Mouse (Mus musculus) liver, adult 2 months (tissue): ENCODE results near the gene Zc3hc1. TPM values are rescaled to one million over a fixed set of nuclear protein-coding genes. Genes with fewer than 3 reads are reported as not detected.

Experiments used
- DNase-seq: peaks from one replicate; pipeline ENCODE4 v3.0.0-alpha.2; 2011; ENCODE audit warnings: low read depth, low spot score; ENCODE audit errors: extremely low read depth
- H3K27ac ChIP-seq: fragments of 200-500 bp; replicated peaks from 2 replicates; pipeline ENCODE4 v1.5.1; 2012; ENCODE audit warnings: low read depth, mild to moderate bottlenecking, control low read depth, inconsistent platforms, low read length; ENCODE audit not compliant: insufficient read depth
- H3K27me3 ChIP-seq: fragments of 200-500 bp; 2 replicates; pipeline ENCODE4 v1.6.1; 2012; ENCODE audit warnings: mild to moderate bottlenecking, moderate library complexity, low read length, inconsistent platforms; ENCODE audit not compliant: control insufficient read depth, insufficient read depth
- H3K36me3 ChIP-seq: fragments of 200-500 bp; 2 replicates; pipeline ENCODE4 v1.6.1; 2012; ENCODE audit warnings: low read length, inconsistent platforms; ENCODE audit not compliant: control insufficient read depth, insufficient read depth
- H3K4me1 ChIP-seq: fragments of 200-500 bp; 2 replicates; pipeline ENCODE4 v1.6.1; 2011; ENCODE audit warnings: low read length; ENCODE audit not compliant: control insufficient read depth, insufficient read depth
- H3K4me3 ChIP-seq: fragments of 200-500 bp; 2 replicates; pipeline ENCODE4 v1.5.1; 2011; ENCODE audit warnings: low read depth, mild to moderate bottlenecking, control low read depth, low read length, moderate library complexity; ENCODE audit not compliant: insufficient read depth
- H3K79me2 ChIP-seq: fragments of 200-500 bp; 2 replicates; pipeline ENCODE4 v1.6.1; 2012; ENCODE audit warnings: inconsistent platforms, mild to moderate bottlenecking, low read length, moderate library complexity; ENCODE audit not compliant: control insufficient read depth, insufficient read depth
- H3K9ac ChIP-seq: fragments of 200-500 bp; 2 replicates; pipeline ENCODE4 v1.6.1; 2012; ENCODE audit warnings: low read depth, mild to moderate bottlenecking, control low read depth, inconsistent platforms, low read length
- CTCF ChIP-seq: fragments of 200-500 bp; IDR thresholded peaks from 2 replicates; pipeline ENCODE4 v1.5.1; 2011; ENCODE audit warnings: low read depth, low read length, control low read depth
- POLR2A ChIP-seq: fragments of 200-500 bp; IDR thresholded peaks from 2 replicates; pipeline ENCODE4 v1.6.1; 2011; ENCODE audit warnings: low read length, control low read depth; ENCODE audit not compliant: insufficient read depth; ENCODE audit errors: extremely low read depth
- WGBS: fragments of 180-500 bp; shearing (Covaris S2); methylation state at CpG from one replicate; pipeline ENCODE4 v1.1.7; 2018; 5-methylcytosine and 5-hydroxymethylcytosine counted together
- polyA plus RNA-seq: library from polyadenylated mRNA; depleted of rRNA; stranded (reverse); fragments of >200 nt; gene quantifications from 2 replicates; pipeline ENCODE4 v1.2.3, GENCODE M21; 2012; rRNA removed
- total RNA-seq: library from RNA; depleted of rRNA; stranded (reverse); fragments of >200 nt; gene quantifications from 2 replicates; pipeline ENCODE4 v1.2.3, GENCODE M21; 2014; rRNA removed

Zc3hc1 gene
- total and polyA plus RNA-seq, 2 experiments = 7.3 to 8.2 TPM

- H3K4me3 ChIP-seq = no peak overlapping the region
- no peak for DNase-seq
- H3K27ac ChIP-seq = no peak overlapping the region
- no peaks in the 10 kb centered on the region for H3K36me3 ChIP-seq
- H3K79me2 ChIP-seq = no peaks in the 10 kb centered on the region
- H3K9ac ChIP-seq = no peak overlapping the region
- TF ChIP-seq POLR2A = no peak
- TF ChIP-seq CTCF = no peak
- 89% methylated on average over 4 of the region's 4 CpGs for WGBS
- H3K27me3 ChIP-seq = no peaks in the 10 kb centered on the region
- no peaks in the 10 kb centered on the region for H3K4me1 ChIP-seq
Observed at GRCm38 (mm10) chr6:30321002-30321401, 69.8 kb downstream of the Zc3hc1 start.

GRCm38 (mm10) chr6:30319216-30319615, 71.6 kb downstream of the Zc3hc1 start:
- no peak for TF ChIP-seq POLR2A
- no peak for TF ChIP-seq CTCF
- Histone ChIP-seq H3K79me2 (no peaks in the 10 kb centered on the region), H3K4me3 (no peak overlapping the region), H3K9ac (no peak overlapping the region), H3K27me3 (no peaks in the 10 kb centered on the region), H3K27ac (no peak overlapping the region), H3K36me3 (no peaks in the 10 kb centered on the region), H3K4me1 (no peaks in the 10 kb centered on the region)
- 84% methylated on average over 5 of the region's 5 CpGs for WGBS
- DNase-seq = no peak

Other genes with a start within 250 kb of the Zc3hc1 start
- gene Ube2h, start 86.5 kb downstream of the Zc3hc1 start, total RNA-seq = 30.7 and 30.9 TPM in 2 replicates
- 43.3 and 57.2 TPM in 2 replicates for gene Ube2h, start 86.5 kb downstream of the Zc3hc1 start, polyA plus RNA-seq
- gene Klhdc10, start 10.8 kb upstream of the Zc3hc1 start, total RNA-seq = 18.8 and 25.0 TPM in 2 replicates
- 18.9 and 19.0 TPM in 2 replicates for gene Klhdc10, start 10.8 kb upstream of the Zc3hc1 start, polyA plus RNA-seq
- 9.2 and 12.0 TPM in 2 replicates for gene Tmem209, start 118.8 kb upstream of the Zc3hc1 start, total RNA-seq
- 18.4 and 23.5 TPM in 2 replicates for gene Tmem209, start 118.8 kb upstream of the Zc3hc1 start, polyA plus RNA-seq
- gene Ssmem1, start 118.8 kb upstream of the Zc3hc1 start, total RNA-seq = 0.20 TPM in 1 of 2 replicates, not detected in the other
- not detected in 2 replicates for gene Ssmem1, start 118.8 kb upstream of the Zc3hc1 start, polyA plus RNA-seq
- 6.5 and 32.6 TPM in 2 replicates for gene Cpa2, start 150.6 kb upstream of the Zc3hc1 start, total RNA-seq
- 0.12 TPM in 1 of 2 replicates, not detected in the other for gene Cpa2, start 150.6 kb upstream of the Zc3hc1 start, polyA plus RNA-seq
- gene Cpa4, start 177.3 kb upstream of the Zc3hc1 start, total RNA-seq = not detected in 2 replicates
- not detected in 2 replicates for gene Cpa4, start 177.3 kb upstream of the Zc3hc1 start, polyA plus RNA-seq
- gene Cpa5, start 220.0 kb upstream of the Zc3hc1 start, total RNA-seq = not detected in 2 replicates
- gene Cpa5, start 220.0 kb upstream of the Zc3hc1 start, polyA plus RNA-seq = not detected in 2 replicates
- 23.2 and 76.8 TPM in 2 replicates for gene Cpa1, start 248.2 kb upstream of the Zc3hc1 start, total RNA-seq
- 0.26 and 0.58 TPM in 2 replicates for gene Cpa1, start 248.2 kb upstream of the Zc3hc1 start, polyA plus RNA-seq